Mouse (Mus musculus): Measurements from ENCODE around the gene Bcl7c.
"Not testable (repeated sequence)": the region's sequence is repeated elsewhere in the genome, so short reads cannot be mapped to it uniquely, and the experiment has no call there.

Gene Bcl7c

DNA sequence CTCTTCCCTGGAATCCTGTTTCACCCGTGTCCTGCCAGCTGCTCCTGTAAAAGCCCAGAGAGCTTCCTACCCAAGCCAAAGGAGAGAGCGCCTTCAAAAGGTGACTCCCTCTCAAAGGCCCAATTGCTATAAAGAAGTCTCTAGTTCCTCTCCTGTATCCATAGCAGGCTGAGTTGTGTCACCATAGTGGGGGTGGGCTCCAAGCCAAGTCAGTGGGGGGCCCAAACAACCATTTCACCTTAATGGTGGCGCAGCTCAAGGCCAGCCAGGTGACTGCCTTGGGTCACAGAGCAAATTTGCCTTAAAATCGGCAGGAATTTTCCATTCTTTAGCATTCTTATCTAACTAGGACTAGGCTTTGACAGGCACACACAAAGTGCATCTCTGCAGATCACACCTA lies 6.1 kb upstream of the Bcl7c start:
- no peak for DNase-seq

DNA sequence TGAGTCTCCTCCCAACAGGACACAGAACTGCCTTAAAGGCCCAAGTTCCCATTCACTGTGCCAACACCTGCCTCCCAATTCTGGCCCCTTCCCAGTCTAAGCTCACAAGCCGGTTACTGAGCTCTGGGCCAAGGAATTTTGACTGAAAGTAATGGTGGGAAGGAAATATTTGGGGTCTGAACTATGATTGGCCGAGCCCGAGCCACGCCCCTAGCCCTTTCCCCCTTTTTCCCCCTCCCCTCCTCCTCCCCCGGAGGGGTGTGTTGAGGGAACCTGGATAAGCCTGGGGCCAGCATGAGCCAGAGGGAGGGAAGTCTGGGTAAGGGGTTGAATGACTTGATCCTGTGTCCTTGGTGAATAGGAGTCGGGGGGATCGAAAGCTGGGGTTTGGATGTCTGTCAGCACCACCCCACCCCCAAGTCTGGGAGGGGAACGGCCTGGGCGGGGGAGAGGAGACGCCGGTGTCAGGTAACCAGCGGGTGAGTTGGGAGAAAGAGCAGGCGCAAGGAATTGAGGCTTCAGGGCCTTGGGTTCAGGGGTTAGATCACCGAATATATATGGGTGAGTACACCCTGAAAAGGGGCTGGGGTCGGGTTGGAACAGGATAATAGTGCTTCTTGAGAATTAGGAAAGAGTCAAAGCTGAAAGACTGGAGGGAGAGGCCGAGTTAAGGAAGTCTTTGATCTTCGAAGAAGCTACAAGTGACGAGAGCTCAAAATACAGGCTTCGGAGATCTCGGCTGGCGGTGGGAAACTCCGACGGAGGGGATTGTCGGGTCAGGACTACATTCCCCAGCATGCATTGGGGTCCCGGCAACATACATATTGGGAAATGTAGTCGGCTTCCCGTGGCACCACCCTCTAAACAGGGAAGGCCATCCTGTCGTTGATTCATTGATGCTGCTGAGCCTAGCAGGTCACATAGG lies 4.0 kb upstream of the Bcl7c start, which contains the start of gene Ctf1:
Gene Ctf1, plus strand, starts transcription at position 276 of the 925 bp plus-strand sequence.
- DNase-seq, result peak; percentile 81

DNA sequence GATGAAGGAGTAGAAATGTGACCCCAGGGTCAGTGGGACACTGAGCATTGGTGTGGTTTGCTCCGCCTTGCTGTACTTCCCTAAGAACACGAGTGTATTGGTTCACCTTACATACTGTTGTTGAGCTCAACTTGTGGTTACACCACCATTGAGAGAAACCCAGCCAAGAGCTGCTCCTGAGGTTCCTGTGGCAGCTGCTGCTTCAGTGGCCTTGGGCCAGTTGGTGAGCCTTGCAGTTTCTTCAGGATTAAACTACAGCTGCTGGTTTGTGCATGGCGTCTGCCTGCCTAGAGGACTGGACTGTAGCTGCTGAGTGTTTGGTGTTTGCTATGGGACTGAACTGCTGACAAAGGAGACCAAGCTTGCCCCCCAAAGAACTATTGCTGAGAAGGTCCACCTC lies 2.7 kb upstream of the Bcl7c start:
- no peak for DNase-seq

DNA sequence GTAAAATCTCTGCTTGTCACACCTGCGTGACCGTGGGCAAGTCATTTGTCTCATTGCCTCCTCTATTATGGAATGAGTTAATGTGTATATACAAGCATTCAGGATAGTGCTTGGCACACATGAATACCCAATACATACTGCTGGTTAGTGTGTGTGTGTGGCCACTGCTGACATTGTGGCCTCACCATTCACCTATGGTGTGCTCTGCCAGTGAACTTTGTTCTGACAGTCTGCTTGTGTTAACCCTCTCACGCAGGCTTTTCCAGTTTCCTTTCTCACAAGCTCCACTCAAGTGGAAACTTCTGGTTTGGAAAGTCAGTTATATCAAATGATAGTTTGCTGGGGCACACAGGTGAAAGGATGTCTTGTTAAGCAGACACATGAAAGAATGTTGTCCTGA lies 2.3 kb upstream of the Bcl7c start:
- no peak for DNase-seq

DNA sequence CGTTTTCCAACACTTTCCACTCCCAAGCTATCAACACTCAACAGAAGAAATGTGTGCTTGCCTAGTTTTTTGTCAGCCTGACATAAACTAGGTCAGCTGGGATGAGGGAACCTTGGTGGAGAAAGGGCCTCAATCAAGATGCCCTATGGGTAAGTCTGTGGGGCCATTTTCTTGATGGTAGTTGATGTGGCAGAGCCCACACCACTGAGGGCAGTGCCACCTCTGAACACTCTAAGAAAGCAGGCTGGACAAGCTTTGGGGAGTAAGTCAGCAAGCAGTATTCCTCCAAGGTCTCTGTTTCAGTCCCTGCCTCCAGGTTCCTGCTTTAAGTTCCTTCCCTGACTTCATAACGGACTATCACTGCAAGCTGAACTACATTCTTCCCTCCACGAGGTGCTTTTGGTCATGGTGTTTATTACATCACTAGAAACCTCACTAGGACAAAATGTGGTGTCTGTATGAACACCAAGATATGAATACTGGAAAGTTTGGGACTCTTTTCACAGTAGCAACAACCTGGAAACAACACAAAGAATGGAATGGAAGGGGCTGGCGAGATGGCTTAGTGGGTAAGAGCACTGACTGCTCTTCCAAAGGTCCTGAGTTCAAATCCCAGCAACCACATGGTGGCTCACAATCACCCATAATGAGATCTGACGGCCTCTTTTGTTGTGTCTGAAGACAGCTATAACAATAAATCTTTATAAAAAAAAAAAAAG lies 687 bp upstream of the Bcl7c start:
- DNase-seq, result no peak

DNA sequence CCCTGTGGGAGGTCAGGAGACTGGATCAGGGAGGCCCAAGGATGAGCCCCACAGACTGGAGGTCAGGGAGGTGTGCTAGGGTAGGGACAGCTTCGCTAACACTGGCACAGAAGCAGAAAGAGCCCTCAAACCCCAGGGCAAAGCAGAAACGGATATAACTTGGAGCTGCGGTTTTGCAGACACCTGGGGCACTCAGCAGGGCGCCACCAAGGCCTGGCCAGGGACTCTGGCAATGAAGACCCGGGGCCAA lies 851 bp downstream of the Bcl7c start:
- no peak for DNase-seq

DNA sequence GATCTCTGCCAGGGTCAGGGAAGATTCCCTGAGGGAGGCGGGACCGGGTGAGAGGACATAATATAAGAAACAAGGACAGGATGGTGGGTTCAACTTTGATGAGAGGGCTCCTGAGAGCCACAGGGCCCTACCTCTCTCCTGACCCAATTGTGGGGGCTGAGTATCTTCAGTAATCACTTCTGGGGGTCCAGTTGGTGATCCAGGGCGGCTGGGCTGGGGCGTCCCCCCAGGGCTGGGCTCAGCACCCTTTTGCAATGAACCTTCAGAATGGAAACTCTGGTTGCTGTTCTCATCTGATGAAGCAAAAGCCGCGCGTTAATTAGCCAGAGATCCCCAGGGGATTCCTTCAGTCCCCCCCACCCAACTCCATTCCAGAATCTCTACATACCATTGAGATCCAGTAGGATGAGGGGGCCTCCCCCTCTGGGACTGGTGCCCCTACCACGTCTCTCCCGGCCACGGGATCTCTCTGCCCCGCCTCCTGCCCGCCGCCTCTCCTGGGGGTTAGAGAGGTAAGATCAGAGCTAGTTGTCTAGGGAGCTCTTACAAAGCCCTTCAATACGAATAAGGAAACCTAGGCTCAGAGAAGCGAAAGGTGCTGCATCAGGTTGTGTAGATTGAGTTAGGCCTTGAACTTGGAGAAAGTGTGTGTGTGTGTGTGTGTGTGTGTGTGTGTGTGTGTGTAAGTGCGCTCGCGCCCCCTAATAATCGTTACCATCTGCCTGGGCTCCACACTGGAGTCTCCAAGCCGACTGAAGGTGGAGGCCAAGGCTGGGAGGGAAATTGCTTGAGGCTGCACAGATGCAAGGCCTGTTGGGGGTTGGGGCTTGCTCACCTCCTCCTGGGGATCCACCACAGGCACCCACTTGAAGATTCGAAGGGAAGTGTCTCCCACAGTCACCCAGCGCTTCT lies 1.4 kb downstream of the Bcl7c start:
- DNase-seq, result peak; percentile 57

DNA sequence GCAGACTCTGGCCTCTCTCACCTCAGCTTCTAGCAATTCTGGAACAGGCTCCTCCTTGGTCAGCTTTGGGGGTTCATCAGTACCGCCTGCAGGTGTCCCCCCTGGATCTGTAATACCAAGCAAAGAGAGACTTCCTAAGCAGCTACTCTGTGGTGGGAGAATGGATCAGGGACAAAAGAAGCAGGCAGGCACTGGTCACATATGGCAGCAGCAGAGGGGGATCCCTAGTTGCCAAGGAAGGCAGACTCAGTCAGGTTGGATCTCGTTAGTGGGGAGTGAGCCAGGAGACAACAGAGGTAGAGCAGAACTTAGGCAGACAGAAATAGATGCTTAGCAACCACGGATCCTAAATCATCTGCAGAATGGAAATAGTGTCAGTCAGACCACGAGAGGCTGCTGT lies 3.0 kb downstream of the Bcl7c start:
- no peak for DNase-seq

DNA sequence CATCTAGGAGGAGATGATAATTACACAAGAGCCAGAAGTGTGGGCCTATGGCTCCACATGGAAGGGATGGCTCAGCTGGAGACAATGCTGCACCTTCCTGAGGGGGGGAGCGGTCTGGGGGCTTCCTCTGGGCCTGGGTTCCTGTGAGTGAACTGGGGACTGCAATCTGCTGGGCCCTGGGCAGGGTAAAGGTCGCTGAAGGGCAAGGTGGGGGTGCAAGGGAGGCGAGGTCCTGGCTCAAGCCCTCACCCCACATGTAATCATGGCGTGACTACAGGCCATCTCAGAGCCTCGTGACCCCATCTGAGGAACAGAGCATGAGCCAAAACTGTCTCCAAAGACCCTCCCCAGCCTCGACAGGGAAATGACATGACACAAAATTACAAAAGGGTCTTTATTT lies 4.1 kb downstream of the Bcl7c start:
- DNase-seq, result no peak

DNA sequence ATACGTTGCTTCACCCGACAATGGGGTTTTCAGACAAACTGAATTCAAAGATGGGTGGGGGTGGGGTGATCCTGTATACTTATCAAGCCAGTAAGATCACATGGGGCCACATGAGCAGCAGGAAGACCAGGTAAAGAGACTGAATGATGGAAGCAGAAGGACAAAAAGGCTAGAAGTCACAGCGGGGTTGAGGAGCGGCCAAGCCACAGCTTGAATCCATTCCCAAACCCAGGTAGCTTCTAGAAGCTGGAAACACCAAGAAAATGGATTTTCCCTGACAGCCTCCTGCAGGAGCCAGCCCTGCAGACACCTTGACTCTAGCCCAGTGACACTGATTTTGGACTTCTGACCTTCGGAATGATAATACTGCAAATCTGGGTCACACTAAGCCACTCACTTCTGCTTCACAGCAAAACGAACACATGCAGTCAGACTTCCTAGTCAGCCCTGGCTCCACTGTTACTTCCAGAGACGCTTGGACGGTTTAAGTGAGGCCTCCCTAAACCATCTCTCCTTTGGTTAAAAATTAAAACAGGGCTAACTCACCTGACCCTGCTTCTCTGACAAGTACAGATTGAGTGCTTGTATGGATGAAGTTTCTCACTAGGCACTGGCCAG lies 5.1 kb downstream of the Bcl7c start:
- DNase-seq, result no peak

DNA sequence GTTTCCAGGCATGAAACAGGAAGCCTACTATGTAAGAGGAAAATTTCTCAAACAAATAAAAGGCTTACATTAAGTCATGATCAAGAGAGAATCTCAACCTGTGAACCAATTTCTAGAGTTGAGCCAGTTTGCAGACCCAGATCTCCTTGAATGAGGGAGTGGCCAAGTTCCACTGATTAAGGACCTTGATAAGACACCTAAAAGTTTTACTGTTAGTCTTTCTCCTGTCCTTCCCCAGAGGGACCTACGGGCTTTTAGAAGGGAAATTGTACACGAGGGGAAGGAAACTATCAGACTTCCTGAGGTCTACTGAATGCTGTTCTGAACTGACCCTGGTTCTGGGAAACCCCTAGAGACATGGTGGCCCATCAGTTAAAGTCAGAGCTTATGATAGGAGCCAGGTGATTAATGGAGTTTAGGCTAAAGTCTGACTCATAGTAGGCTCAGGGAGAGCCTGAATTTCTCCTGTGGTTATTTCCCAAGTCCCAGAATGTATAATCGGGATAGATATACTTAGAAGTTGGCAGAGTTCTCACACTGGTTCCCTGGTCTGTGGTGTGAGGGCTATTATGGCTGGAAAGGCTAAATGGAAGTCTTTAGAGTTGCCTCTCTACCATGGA lies 7.9 kb downstream of the Bcl7c start:
- DNase-seq, result no peak

DNA sequence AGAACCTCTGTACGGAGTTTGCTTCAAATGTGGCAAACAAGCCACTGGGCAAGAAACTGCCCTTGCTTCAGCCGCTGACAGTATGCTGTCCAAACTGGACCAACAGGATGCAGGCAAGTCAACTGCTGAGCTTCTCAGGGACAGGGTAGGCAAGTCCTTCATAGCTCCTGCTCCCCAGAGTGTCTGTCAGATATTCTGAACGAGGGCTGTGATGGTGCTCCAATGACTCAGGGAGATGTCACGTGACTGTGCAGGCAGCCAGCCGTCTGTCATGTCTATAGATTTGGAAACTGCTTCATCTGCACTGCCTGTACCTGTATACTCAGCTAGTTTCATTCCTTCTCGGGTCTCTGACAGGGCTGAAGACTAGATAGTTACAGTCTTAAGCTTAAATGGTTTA lies 9.7 kb downstream of the Bcl7c start:
- DNase-seq, result no peak

DNA sequence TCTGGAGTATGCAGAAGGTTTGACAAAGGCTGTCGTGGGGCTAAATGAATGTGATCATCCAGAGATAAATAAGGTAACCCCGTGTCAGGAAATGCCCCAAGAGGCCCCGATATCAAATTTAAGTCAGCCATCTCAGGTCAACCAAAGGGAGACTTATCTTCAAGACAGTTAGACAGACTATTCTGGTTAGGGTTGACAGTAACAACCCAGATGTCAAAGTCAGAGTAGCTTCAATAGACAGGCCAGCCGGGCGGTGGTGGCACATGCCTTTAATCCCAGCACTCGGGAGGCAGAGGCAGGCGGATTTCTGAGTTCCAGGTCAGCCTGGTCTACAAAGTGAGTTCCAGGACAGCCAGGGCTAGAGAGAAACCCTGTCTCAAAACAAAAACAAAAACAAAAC lies 15.0 kb downstream of the Bcl7c start:
- not testable (repeated sequence) for DNase-seq

DNA sequence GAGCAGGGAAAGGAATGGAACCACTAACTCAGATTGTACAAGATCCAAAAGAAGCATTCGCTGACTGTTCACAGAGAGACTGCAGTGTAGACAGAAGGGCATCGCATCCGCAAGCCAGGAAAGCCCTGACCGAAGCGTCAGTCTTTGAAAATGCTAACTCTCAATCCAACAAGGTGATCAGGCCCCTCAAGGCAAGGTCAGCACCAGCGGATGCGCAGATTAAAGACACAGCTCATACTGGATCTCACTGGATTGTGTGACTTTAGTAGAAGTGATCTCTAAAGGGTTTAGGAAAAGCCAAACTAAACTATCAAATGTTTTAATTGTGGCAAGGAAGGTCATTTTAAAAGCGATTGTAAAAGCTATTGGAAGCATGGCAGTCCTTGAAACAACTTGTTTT lies 15.4 kb downstream of the Bcl7c start:
- DNase-seq, result no peak

DNA sequence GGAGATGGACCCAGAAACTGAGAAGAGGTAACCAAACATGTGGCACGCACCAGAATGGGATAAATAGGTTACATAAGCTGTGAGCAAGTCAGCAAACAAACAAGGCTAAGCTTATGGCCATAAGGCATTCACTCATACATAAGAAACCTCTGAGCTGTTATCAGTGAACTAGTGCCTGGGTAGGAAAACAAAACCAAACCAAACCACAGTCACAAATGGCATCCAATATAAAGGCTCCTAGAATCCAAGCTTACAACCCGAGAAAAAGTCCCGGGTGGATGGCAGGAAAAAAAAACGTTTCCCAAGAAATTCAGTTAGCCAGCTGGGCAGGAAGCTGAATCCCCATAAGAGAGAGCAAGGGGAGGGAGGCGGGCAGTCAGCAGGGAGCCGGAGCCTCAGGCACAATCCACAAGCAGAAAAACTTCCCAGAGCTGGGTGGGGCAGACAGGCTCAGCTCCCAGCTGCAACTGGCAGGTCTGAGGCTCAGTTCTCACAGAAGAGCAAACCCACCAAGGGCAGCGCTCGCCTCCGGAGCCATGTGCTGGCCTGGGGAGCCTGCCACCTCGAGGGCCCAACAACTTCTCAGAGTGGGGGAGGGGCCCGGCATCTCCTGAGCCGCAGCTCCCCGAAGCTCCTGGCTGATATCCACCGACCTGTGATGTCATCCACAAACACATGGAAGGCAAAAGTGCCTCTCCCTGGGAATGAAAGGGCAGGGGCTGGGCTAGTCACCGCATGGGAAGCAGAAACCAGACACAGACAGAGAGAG lies 17.3 kb downstream of the Bcl7c start:
- DNase-seq, result no peak

DNA sequence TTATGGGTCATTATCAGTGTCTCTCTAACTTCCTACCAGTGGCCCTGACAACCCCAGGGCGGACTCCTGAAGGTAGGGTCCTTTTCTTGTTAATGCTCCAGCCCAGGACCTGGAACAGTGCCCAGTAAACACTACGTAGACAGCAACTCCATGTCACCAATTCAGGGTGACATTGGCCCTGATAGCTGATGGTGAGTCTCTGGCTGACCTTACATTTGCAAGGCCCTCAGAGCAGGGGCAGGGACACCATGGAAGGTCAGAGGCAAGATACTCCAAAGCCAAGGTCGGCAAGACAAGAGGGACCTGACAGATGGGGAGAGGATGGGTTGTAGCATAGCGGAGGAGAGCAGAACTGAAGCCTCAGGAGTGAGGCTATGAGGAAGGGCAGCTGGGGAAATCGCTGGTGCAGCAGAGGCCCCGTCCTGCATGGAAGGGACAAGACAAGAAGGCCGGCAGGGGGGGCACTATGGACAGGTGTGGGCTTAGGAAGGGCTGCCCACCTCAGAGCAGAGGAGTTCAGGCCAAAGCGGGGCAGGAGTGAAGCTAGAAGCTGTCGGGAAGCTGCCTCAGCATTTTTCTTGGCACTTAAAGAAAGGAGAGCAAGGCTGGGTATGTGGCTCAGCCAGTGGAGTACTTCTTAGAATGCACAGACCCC lies 19.0 kb downstream of the Bcl7c start:
- DNase-seq, result no peak

DNA sequence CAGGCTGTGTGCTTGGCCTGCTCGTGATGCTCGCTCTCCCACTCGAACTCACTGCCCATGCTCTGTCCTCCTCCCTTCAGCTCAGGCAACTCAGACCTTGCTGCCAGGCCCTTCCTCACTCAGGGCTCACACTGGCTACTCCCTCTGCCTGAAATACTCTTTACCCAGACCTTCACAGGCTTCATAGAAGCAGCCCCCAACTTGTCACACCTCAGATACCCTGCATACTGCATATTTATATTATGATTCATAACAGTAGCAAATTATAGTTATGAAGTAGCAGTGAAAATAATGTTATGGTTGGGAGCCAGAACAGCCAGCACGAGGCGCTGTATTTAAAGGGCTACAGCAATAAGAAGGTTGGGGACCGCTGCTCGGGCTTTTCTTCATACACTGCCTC lies 19.8 kb downstream of the Bcl7c start:
- DNase-seq, result no peak

DNA sequence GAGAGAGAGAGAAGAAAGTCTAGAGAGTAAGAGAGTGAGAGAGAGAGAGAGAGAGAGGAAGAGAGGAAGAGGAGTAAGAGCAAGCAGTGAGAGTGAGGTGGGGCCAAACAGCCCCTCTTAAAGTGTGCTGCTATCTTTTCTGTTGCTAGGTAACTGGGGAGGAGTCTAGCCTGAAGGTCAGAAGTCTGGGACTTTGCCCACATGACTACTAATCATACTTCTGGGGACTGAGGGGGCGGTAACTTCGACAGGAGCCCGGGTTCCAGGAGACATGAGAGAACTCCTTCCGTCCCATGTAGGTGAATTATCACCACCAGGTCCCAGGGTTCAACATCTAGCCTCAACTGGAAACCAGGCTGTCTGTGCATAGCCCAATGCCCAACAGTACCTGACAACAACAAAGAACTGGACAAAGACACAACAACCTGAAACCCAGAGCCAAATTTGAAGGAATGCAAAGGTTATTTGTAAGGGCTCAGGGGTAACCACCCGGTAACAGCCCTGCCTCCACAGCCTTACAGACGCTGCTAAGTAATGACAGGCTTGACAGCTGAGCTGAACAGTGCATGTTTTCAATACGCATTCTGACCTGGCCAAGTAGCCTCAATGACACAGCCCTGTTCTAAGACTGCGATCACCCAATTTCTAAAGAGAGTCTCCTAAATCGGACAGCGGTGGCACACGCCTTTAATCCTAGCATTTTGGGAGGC lies 21.8 kb downstream of the Bcl7c start:
- no peak for DNase-seq

DNA sequence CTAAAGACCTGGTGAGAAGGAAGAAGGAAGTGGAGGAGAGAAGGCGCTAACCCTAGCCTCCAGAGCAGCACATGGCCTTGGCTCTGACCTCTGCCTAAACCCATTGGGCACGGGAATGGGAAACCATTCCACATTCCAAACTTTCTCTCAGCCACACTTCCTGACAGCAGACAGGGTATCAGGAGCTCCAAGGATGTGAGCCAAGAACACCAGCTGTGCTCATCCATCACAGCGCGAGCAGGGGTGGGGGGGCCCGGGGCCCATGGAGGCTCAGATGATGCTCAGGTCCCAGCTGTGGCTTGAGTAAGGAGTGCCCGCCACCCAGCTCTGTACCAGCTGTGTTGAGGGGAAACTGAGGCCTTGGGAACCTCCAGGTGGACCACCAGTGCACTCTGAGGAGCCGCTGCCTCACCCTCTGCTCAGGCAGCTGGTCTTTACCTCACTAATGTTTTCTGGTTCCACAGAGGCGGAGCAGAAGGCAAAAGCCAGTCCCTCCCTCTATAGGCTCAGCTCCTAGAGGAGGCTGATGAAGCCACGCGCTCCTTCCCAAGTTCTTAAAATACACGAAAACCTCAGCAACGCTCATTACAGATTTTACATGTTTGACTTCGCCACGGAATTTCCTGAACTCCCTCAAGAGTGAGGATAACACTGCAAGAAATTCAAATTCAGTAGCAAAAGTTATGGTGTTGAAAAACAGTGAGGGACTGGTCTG lies 23.3 kb downstream of the Bcl7c start:
- no peak for DNase-seq
